Mouse (Mus musculus): ENCODE data around the gene Asb7. TPM values are rescaled to one million over a fixed set of nuclear protein-coding genes. Genes with fewer than 3 reads are reported as not detected.

The Asb7 gene
- polyA plus RNA-seq, 1 experiment from 2014 or later: 9.3 TPM

GRCm38 (mm10) chr7:66711166-66711565 is 21.8 kb upstream of the Asb7 start:
- H3K36me3 ChIP-seq (ENCODE audit: control insufficient read depth, insufficient read depth, low read length): peaks cover 20% of the 10 kb centered on the region

GRCm38 (mm10) chr7:66704631-66705030 is 15.2 kb upstream of the Asb7 start:
- no peaks in the 10 kb centered on the region for H3K27me3 ChIP-seq (ENCODE audit: control insufficient read depth, insufficient read depth, low read length)
- no peaks in the 10 kb centered on the region for H3K36me3 ChIP-seq (ENCODE audit: control insufficient read depth, insufficient read depth, low read length)
- WGBS: 92% methylated on average over 3 of the region's 3 CpGs
- H3K4me1 ChIP-seq (ENCODE audit: control insufficient read depth, insufficient read depth, low read length): peaks cover 5% of the 10 kb centered on the region; the same call in 1 of the 2 replicates
- H3K9me3 ChIP-seq (replicated peaks; ENCODE audit: control insufficient read depth, low read length): no peaks in the 10 kb centered on the region
- H3K4me2 ChIP-seq (ENCODE audit: low read depth, low read length): no peak overlapping the region
- no peak overlapping the region for H3K4me3 ChIP-seq (replicated peaks; ENCODE audit: low read length)
- no peak for ATAC-seq (ENCODE audit: insufficient read depth, low FRiP score)
- no peak overlapping the region for H3K9ac ChIP-seq (ENCODE audit: low read length)
- H3K27ac ChIP-seq (ENCODE audit: low read length): no peak overlapping the region

More at GRCm38 (mm10) chr7:66711166-66711565, 21.8 kb upstream of the Asb7 start:
- WGBS: 33% methylated on average over 2 of the region's 2 CpGs
- Histone ChIP-seq H3K27me3 (ENCODE audit: control insufficient read depth, insufficient read depth, low read length) (no peaks in the 10 kb centered on the region), H3K9ac (ENCODE audit: low read length) (no peak overlapping the region), H3K4me2 (ENCODE audit: low read depth, low read length) (no peak overlapping the region), H3K4me1 (ENCODE audit: control insufficient read depth, insufficient read depth, low read length) (no peaks in the 10 kb centered on the region), H3K4me3 (replicated peaks; ENCODE audit: low read length) (no peak overlapping the region), H3K27ac (ENCODE audit: low read length) (no peak overlapping the region), H3K9me3 (replicated peaks; ENCODE audit: control insufficient read depth, low read length) (no peaks in the 10 kb centered on the region)
- ATAC-seq (ENCODE audit: insufficient read depth, low FRiP score): no peak

- WGBS: 88% methylated on average over 7 of the region's 7 CpGs
- Histone ChIP-seq H3K4me3 (replicated peaks; ENCODE audit: low read length) (no peak overlapping the region), H3K36me3 (ENCODE audit: control insufficient read depth, insufficient read depth, low read length) (no peaks in the 10 kb centered on the region), H3K9ac (ENCODE audit: low read length) (no peak overlapping the region), H3K27me3 (ENCODE audit: control insufficient read depth, insufficient read depth, low read length) (no peaks in the 10 kb centered on the region), H3K9me3 (replicated peaks; ENCODE audit: control insufficient read depth, low read length) (no peaks in the 10 kb centered on the region), H3K27ac (ENCODE audit: low read length) (no peak overlapping the region), H3K4me2 (ENCODE audit: low read depth, low read length) (no peak overlapping the region), H3K4me1 (ENCODE audit: control insufficient read depth, insufficient read depth, low read length) (peaks cover 5% of the 10 kb centered on the region; the same call in 1 of the 2 replicates)
- ATAC-seq (ENCODE audit: insufficient read depth, low FRiP score): no peak
Measured at GRCm38 (mm10) chr7:66702721-66703120, 13.3 kb upstream of the Asb7 start.

GRCm38 (mm10) chr7:66694467-66694866 is 5.1 kb upstream of the Asb7 start:
- Histone ChIP-seq H3K36me3 (ENCODE audit: control insufficient read depth, insufficient read depth, low read length) (no peaks in the 10 kb centered on the region), H3K27ac (ENCODE audit: low read length) (no peak overlapping the region), H3K4me2 (ENCODE audit: low read depth, low read length) (0 out of 2 replicates have a peak overlapping the region, but pooled peaks have one; percentile 24), H3K9me3 (replicated peaks; ENCODE audit: control insufficient read depth, low read length) (no peaks in the 10 kb centered on the region), H3K4me3 (replicated peaks; ENCODE audit: low read length) (no peak overlapping the region), H3K27me3 (ENCODE audit: control insufficient read depth, insufficient read depth, low read length) (no peaks in the 10 kb centered on the region), H3K4me1 (ENCODE audit: control insufficient read depth, insufficient read depth, low read length) (peaks cover 7% of the 10 kb centered on the region), H3K9ac (ENCODE audit: low read length) (no peak overlapping the region)
- no peak for ATAC-seq (ENCODE audit: insufficient read depth, low FRiP score)
- 64% methylated on average over 7 of the region's 7 CpGs for WGBS

- Histone ChIP-seq H3K9ac (ENCODE audit: low read length) (peak within 1 kb of the TSS; percentile 92), H3K27me3 (ENCODE audit: control insufficient read depth, insufficient read depth, low read length) (no peaks in the 10 kb centered on the region), H3K4me3 (replicated peaks; ENCODE audit: low read length) (peak within 1 kb of the TSS; percentile 70), H3K9me3 (replicated peaks; ENCODE audit: control insufficient read depth, low read length) (no peaks in the 10 kb centered on the region), H3K4me2 (ENCODE audit: low read depth, low read length) (peak within 1 kb of the TSS; percentile 96), H3K27ac (ENCODE audit: low read length) (peak within 1 kb of the TSS; percentile 83), H3K4me1 (ENCODE audit: control insufficient read depth, insufficient read depth, low read length) (peaks cover 13% of the 10 kb centered on the region), H3K36me3 (ENCODE audit: control insufficient read depth, insufficient read depth, low read length) (no peaks in the 10 kb centered on the region)
- WGBS: under 1% methylated on average over 52 of the region's 52 CpGs
- peak; percentile 99 for ATAC-seq (ENCODE audit: insufficient read depth, low FRiP score)
Measured at GRCm38 (mm10) chr7:66689620-66690360, 394 bp upstream of the Asb7 start, which contains the start of gene Lins1. TSS of gene Lins1 (plus strand) at chr7:66689889.

GRCm38 (mm10) chr7:66688721-66689120 is 675 bp downstream of the Asb7 start:
- Histone ChIP-seq H3K27ac (ENCODE audit: low read length) (no peak overlapping the region), H3K9ac (ENCODE audit: low read length) (peak overlapping the region; percentile 88), H3K27me3 (ENCODE audit: control insufficient read depth, insufficient read depth, low read length) (no peaks in the 10 kb centered on the region), H3K9me3 (replicated peaks; ENCODE audit: control insufficient read depth, low read length) (no peaks in the 10 kb centered on the region), H3K4me1 (ENCODE audit: control insufficient read depth, insufficient read depth, low read length) (peaks cover 10% of the 10 kb centered on the region), H3K4me3 (replicated peaks; ENCODE audit: low read length) (peak overlapping the region; percentile 70), H3K4me2 (ENCODE audit: low read depth, low read length) (peak overlapping the region; percentile 96), H3K36me3 (ENCODE audit: control insufficient read depth, insufficient read depth, low read length) (no peaks in the 10 kb centered on the region)
- under 1% methylated on average over 5 of the region's 5 CpGs for WGBS
- ATAC-seq (ENCODE audit: insufficient read depth, low FRiP score): no peak

GRCm38 (mm10) chr7:66682119-66682863 is 7.1 kb downstream of the Asb7 start:
- Histone ChIP-seq H3K4me2 (ENCODE audit: low read depth, low read length) (no peak overlapping the region), H3K4me1 (ENCODE audit: control insufficient read depth, insufficient read depth, low read length) (no peaks in the 10 kb centered on the region), H3K36me3 (ENCODE audit: control insufficient read depth, insufficient read depth, low read length) (peaks cover 9% of the 10 kb centered on the region; the same call in 1 of the 2 replicates), H3K9me3 (replicated peaks; ENCODE audit: control insufficient read depth, low read length) (no peaks in the 10 kb centered on the region), H3K9ac (ENCODE audit: low read length) (no peak overlapping the region), H3K27ac (ENCODE audit: low read length) (no peak overlapping the region), H3K4me3 (replicated peaks; ENCODE audit: low read length) (no peak overlapping the region), H3K27me3 (ENCODE audit: control insufficient read depth, insufficient read depth, low read length) (no peaks in the 10 kb centered on the region)
- WGBS: 81% methylated on average over 5 of the region's 5 CpGs
- no peak for ATAC-seq (ENCODE audit: insufficient read depth, low FRiP score)

GRCm38 (mm10) chr7:66675800-66676199 is 13.6 kb downstream of the Asb7 start:
- H3K4me1 ChIP-seq (ENCODE audit: control insufficient read depth, insufficient read depth, low read length): no peaks in the 10 kb centered on the region
- 86% methylated on average over 2 of the region's 2 CpGs for WGBS
- no peak overlapping the region for H3K4me2 ChIP-seq (ENCODE audit: low read depth, low read length)
- H3K36me3 ChIP-seq (ENCODE audit: control insufficient read depth, insufficient read depth, low read length): peaks cover 20% of the 10 kb centered on the region; the same call in 1 of the 2 replicates
- no peaks in the 10 kb centered on the region for H3K9me3 ChIP-seq (replicated peaks; ENCODE audit: control insufficient read depth, low read length)
- H3K4me3 ChIP-seq (replicated peaks; ENCODE audit: low read length): no peak overlapping the region
- H3K27ac ChIP-seq (ENCODE audit: low read length): no peak overlapping the region
- no peak overlapping the region for H3K9ac ChIP-seq (ENCODE audit: low read length)
- no peaks in the 10 kb centered on the region for H3K27me3 ChIP-seq (ENCODE audit: control insufficient read depth, insufficient read depth, low read length)
- no peak for ATAC-seq (ENCODE audit: insufficient read depth, low FRiP score)

GRCm38 (mm10) chr7:66667064-66667463 is 22.3 kb downstream of the Asb7 start:
- ATAC-seq (ENCODE audit: insufficient read depth, low FRiP score): no peak
- Histone ChIP-seq H3K4me3 (replicated peaks; ENCODE audit: low read length) (no peak overlapping the region), H3K4me1 (ENCODE audit: control insufficient read depth, insufficient read depth, low read length) (no peaks in the 10 kb centered on the region), H3K27me3 (ENCODE audit: control insufficient read depth, insufficient read depth, low read length) (no peaks in the 10 kb centered on the region), H3K9me3 (replicated peaks; ENCODE audit: control insufficient read depth, low read length) (no peaks in the 10 kb centered on the region), H3K27ac (ENCODE audit: low read length) (no peak overlapping the region), H3K36me3 (ENCODE audit: control insufficient read depth, insufficient read depth, low read length) (peaks cover 6% of the 10 kb centered on the region; the same call in 1 of the 2 replicates), H3K9ac (ENCODE audit: low read length) (no peak overlapping the region), H3K4me2 (ENCODE audit: low read depth, low read length) (no peak overlapping the region)

Data from stomach, embryonic 16.5 days (tissue).